Mouse (Mus musculus) kidney, adult 2 months (tissue): Measurements from ENCODE around the gene Pxylp1. TPM values are rescaled to one million over a fixed set of nuclear protein-coding genes. Genes with fewer than 3 reads are reported as not detected.

Experiments
- DNase-seq: peaks from one replicate; pipeline ENCODE4 v3.0.0; 2021
- H3K27ac ChIP-seq: fragments of 200-500 bp; 2 replicates; pipeline ENCODE4 v1.5.1; 2012; ENCODE audit warnings: low read depth, low read length, control low read depth, inconsistent platforms; ENCODE audit not compliant: insufficient read depth
- H3K27me3 ChIP-seq: fragments of 200-500 bp; replicated peaks from 2 replicates; pipeline ENCODE4 v1.6.1; 2012; ENCODE audit warnings: mild to moderate bottlenecking, moderate library complexity, low read length, inconsistent platforms; ENCODE audit not compliant: control insufficient read depth, insufficient read depth
- H3K36me3 ChIP-seq: fragments of 200-500 bp; 2 replicates; pipeline ENCODE4 v1.6.1; 2012; ENCODE audit warnings: mild to moderate bottlenecking, moderate library complexity, low read length, inconsistent platforms; ENCODE audit not compliant: control insufficient read depth, insufficient read depth
- H3K4me1 ChIP-seq: fragments of 200-500 bp; 2 replicates; pipeline ENCODE4 v1.6.1; 2011; ENCODE audit warnings: low read length; ENCODE audit not compliant: control insufficient read depth, insufficient read depth
- H3K4me3 ChIP-seq: fragments of 200-500 bp; 2 replicates; pipeline ENCODE4 v1.5.1; 2011; ENCODE audit warnings: mild to moderate bottlenecking, low read depth, low read length, control low read depth; ENCODE audit not compliant: insufficient read depth
- CTCF ChIP-seq: fragments of 200-500 bp; conservative IDR thresholded peaks from 2 replicates; pipeline ENCODE4 v1.5.1; 2011; ENCODE audit warnings: low read depth, mild to moderate bottlenecking, control low read depth, low read length, moderate library complexity, mixed read lengths; ENCODE audit not compliant: insufficient read depth, insufficient read length
- POLR2A ChIP-seq: fragments of 200-500 bp; IDR thresholded peaks from one replicate; pipeline ENCODE4 v1.6.1; 2011; ENCODE audit warnings: low read depth, low read length, control low read depth
- WGBS: fragments of 180-500 bp; shearing (Covaris S2); methylation state at CpG from one replicate; pipeline ENCODE4 v1.1.7; 2018; 5-methylcytosine and 5-hydroxymethylcytosine counted together
- polyA plus RNA-seq: library from polyadenylated mRNA; depleted of rRNA; stranded (reverse); fragments of >200 nt; gene quantifications from 2 replicates; pipeline ENCODE4 v1.2.3, GENCODE M21; 2012

Pxylp1 gene
- polyA plus RNA-seq, 1 experiment: 7.6 TPM

DNA sequence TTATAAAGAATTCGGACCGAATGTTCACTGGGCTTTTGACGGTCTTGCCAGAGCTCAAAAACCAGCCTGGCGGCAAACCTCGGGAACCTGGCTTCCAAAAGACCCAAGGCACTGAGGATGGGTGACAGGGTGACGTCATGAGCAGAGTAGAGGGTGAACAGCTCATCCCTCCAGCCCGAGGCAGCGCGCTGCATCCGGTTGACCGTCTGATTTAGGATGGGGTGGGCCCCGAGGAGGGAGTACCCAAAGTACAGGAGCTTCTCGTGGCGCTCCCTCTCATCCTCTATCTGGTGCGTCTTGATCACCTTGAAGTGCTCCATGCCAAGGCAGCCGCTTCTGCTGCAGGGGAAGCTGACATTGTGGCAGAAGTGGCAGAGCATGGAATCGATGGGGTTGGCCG lies 67.6 kb downstream of the Pxylp1 start:
- Histone ChIP-seq H3K36me3 (no peaks in the 10 kb centered on the region), H3K4me3 (no peak overlapping the region), H3K27ac (no peak overlapping the region), H3K4me1 (no peaks in the 10 kb centered on the region), H3K27me3 (no peaks in the 10 kb centered on the region)
- TF ChIP-seq POLR2A (no peak), CTCF (no peak)
- no peak for DNase-seq
- 96% methylated on average over 18 of the region's 18 CpGs for WGBS

DNA sequence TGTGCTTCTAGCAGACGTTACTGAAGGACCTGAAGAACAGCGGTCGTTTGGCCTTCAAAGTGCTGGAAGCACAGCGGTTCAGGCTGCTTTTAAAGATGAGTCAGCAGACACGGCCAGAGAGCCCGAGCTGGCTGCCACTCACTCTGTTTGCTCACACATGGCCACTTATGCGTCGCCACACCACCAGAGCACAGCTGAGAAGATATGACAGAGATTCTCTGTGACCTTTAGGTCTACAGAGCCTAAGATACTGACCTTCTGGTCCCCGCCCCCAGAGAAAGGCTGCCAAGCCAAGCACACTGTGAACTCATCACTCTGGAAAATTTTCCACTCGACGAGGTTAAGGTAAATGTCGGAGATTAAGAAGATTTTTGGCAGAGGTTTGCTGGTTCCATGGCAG lies 68.4 kb downstream of the Pxylp1 start:
- Histone ChIP-seq H3K36me3 (no peaks in the 10 kb centered on the region), H3K4me3 (no peak overlapping the region), H3K4me1 (no peaks in the 10 kb centered on the region), H3K27ac (no peak overlapping the region), H3K27me3 (no peaks in the 10 kb centered on the region)
- TF ChIP-seq POLR2A (no peak), CTCF (no peak)
- peak; percentile 14 for DNase-seq
- WGBS: 48% methylated on average over 12 of the region's 12 CpGs

DNA sequence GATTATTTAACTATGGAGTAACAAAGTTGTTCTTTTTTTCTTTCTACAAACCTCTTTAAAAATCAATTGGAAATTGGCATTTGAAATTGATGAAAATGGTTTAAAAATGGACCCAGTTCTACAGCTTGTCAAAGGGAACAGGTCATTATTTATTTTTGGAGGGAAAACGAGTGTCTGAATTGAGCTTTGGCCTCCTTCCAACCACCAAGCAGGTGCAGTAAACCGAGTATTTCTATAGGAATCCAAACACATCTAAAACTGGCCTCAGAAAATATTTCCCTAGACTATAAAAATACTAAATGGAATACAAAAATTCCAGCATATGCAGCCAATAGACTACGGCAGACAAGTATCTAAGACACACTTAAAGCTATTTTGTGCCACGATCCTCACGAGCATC lies 68.9 kb downstream of the Pxylp1 start:
- Histone ChIP-seq H3K27ac (no peak overlapping the region), H3K27me3 (no peaks in the 10 kb centered on the region), H3K36me3 (no peaks in the 10 kb centered on the region), H3K4me1 (no peaks in the 10 kb centered on the region), H3K4me3 (no peak overlapping the region)
- no peak for DNase-seq
- 68% methylated on average over 5 of the region's 5 CpGs for WGBS
- TF ChIP-seq POLR2A (no peak), CTCF (no peak)

DNA sequence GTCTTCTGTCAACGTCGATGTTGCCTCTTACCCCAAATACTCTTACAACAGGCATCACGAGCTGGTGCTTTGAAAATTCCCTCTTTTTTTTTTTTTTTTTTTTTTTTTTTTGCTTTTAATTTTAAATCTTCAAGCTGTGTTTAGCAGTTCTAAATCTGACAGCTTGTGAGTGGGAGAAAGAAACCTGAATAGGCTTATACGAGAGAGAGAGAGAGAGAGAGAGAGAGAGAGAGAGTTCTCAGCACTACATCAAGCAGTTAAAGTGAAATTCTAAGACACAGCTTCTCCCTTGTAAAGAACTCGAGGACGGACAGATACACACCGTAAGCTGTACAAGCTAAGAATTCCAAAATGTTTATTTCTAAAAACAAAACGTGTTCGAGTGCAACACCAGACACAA lies 69.5 kb downstream of the Pxylp1 start:
- TF ChIP-seq POLR2A (no peak), CTCF (no peak)
- 86% methylated on average over 9 of the region's 9 CpGs for WGBS
- Histone ChIP-seq H3K4me3 (no peak overlapping the region), H3K27ac (no peak overlapping the region), H3K36me3 (no peaks in the 10 kb centered on the region), H3K27me3 (no peaks in the 10 kb centered on the region), H3K4me1 (no peaks in the 10 kb centered on the region; the same call in 1 of the 2 replicates)
- no peak for DNase-seq

DNA sequence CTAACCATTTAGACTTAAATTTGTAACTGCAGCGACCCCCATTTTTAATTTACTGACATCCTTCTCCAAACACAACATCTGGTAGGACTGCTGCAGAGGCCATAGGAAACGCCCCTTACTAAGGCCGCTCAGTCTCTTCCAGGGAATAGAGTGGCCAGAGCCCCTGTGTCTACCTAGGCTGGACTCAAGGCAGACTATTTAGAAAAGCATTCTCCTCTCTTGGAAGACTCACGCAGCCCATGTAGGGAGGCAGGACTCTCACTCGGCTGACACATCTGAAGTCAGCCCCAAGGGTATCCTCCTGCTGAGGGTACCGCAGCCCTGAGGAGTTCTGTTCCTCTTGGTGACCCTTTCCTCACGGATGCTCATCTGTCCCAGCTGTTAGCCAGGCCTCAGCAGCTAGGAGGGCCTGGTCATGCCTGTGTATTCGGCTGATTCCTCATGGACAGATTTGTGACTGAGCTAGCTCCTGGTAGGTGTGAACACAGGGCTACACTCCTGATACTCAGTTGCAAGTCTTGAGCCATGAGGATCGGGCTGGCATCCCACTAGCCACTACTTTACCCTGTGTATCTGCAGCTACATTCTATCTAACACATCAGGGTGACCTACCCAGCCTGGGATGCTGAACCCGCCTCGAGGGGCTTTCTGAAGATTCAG lies 73.5 kb downstream of the Pxylp1 start:
- Histone ChIP-seq H3K4me1 (no peaks in the 10 kb centered on the region; the same call in 1 of the 2 replicates), H3K36me3 (no peaks in the 10 kb centered on the region), H3K27ac (no peak overlapping the region), H3K4me3 (no peak overlapping the region), H3K27me3 (no peaks in the 10 kb centered on the region)
- DNase-seq: no peak
- no peak for TF ChIP-seq CTCF
- TF ChIP-seq POLR2A: no peak
- WGBS: 66% methylated on average over 11 of the region's 11 CpGs

DNA sequence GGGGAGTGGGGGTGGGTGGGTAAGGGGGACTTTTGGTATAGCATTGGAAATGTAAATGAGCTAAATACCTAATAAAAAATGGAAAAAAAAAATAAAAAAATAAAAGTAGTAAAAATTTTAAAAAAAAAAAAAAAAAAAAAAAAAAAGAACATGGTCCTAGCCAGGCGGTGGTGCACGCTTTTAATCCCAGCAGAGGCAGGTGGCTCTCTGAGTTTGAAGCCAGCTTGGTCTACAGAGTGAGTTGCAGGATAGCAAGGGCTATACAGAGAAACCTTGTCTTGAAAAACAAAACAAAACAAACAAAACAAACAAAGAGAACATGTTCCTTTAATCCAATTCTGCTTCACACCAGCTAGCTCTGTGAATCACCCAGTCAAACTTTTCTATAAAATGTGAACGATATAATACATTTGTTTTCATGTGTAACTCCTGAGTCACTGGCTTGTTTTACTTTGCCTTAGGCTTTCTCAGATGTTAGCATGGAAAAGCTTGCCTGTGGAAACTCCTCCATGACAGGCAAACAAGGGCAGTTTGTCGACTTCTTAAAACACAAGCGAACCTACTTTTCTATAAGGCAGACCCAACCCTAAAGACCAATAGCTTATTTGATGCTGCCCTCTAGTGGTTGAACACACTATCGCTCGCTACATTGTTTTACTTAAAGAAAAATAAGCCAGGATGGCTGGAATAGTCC lies 74.2 kb downstream of the Pxylp1 start:
- no peaks in the 10 kb centered on the region for H3K36me3 ChIP-seq
- no peak overlapping the region for H3K4me3 ChIP-seq
- DNase-seq: peak; percentile 72
- H3K27ac ChIP-seq: no peak overlapping the region
- 34% methylated on average over 7 of the region's 7 CpGs for WGBS
- H3K27me3 ChIP-seq: no peaks in the 10 kb centered on the region
- H3K4me1 ChIP-seq: no peaks in the 10 kb centered on the region; the same call in 1 of the 2 replicates
- peak; percentile 34 for TF ChIP-seq CTCF
- TF ChIP-seq POLR2A: no peak

DNA sequence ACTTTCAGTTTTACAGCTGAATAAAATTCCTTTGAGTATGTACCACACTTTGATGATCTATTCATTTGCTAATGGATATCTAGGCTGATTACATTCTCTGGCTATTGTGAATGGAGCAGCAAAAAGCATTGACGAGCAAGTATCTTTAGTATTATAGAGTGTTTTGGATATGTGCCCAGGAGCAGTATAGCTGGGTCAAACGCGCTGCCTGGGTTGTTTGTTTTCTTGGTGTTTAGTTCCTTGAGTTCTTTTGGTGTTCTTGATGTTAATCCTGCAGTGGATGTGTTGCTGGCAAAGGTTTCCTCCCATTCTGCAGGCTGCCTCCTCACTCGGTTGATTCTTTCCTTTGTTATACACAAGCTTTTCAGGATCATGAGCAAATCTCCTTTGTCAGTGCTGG lies 80.5 kb downstream of the Pxylp1 start:
- no peaks in the 10 kb centered on the region for H3K36me3 ChIP-seq
- no peak overlapping the region for H3K27ac ChIP-seq
- TF ChIP-seq CTCF: no peak
- TF ChIP-seq POLR2A: no peak
- no peaks in the 10 kb centered on the region for H3K4me1 ChIP-seq
- 68% methylated on average over 4 of the region's 4 CpGs for WGBS
- no peaks in the 10 kb centered on the region for H3K27me3 ChIP-seq
- no peak for DNase-seq
- no peak overlapping the region for H3K4me3 ChIP-seq
